Mouse (Mus musculus) macrophage (primary cell): ENCODE measurements around the gene Kcnd3. TPM values are rescaled to one million over a fixed set of nuclear protein-coding genes. Genes with fewer than 3 reads are reported as not detected.

Experiments used
- H3K27ac ChIP-seq: fragments of 350-480 bp; formaldehyde crosslinking; 2 replicates; pipeline ENCODE4 v1.9.0; 2021
- H3K36me3 ChIP-seq: fragments of 350-480 bp; formaldehyde crosslinking; 2 replicates; pipeline ENCODE4 v1.9.0; 2021; ENCODE audit errors: inconsistent target
- H3K4me3 ChIP-seq: fragments of 350-480 bp; formaldehyde crosslinking; 2 replicates; pipeline ENCODE4 v1.9.0; 2021; ENCODE audit errors: inconsistent target
- H3K79me2 ChIP-seq: fragments of 350-480 bp; formaldehyde crosslinking; 2 replicates; pipeline ENCODE4 v1.9.0; 2021; ENCODE audit errors: inconsistent target
- WGBS: methylation state at CpG from one replicate; pipeline ENCODE4 v1.1.7; 2026; ENCODE audit warnings: inconsistent platforms; ENCODE audit not compliant: missing documents; 5-methylcytosine and 5-hydroxymethylcytosine counted together
- polyA plus RNA-seq: library from polyadenylated mRNA; stranded (reverse); fragments of 250-400 nt; gene quantifications from 3 replicates; pipeline ENCODE4 v1.2.4, GENCODE M21; 2018; ENCODE audit warnings: inconsistent platforms

The Kcnd3 gene
- polyA plus RNA-seq, 1 experiment from 2014 or later, result not detected

DNA sequence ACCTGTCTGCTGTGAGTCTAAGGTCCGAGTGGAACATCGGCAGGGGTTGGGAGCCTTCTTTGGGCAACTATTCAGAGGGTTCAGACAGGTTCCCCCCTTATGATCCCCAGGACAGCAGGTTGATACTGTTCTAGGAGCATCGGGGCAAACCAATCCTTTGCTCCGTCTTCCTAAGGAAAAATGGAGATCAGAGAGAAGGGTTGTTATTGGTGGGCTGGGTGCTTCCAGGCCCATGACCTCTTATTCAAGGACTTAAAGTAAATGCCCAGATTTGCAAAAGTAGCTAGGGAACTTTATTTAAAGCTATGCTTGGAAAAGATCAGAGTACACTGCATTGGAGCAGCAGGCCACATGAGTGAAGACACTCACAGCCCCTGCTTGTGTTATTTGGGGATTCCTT is 69.5 kb downstream of the Kcnd3 start:
- Histone ChIP-seq H3K36me3 (no peaks in the 10 kb centered on the region), H3K27ac (no peak overlapping the region), H3K79me2 (no peaks in the 10 kb centered on the region), H3K4me3 (no peak overlapping the region)
- WGBS, result 90% methylated on average over 4 of the region's 4 CpGs

DNA sequence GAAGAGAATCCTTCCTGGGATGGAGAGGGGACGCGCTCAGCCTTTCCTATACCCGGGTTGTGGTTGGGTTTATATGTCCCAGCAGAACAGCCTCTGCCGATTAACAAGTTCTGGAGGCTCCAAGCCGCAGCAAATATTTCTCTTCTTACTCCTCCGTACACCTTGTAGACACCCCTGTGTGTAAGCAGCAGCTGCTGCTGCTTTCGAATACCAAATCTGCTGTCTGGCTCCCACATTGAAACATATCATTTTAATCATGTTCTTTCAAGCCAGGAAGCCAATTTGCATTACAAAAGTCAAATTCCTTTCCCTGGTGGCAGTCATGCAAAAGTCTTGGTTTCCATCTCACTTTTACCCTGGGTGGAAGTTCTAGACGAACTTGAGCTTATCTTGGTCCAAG is 76.7 kb downstream of the Kcnd3 start:
- no peak overlapping the region for H3K4me3 ChIP-seq
- WGBS, result 84% methylated on average over 8 of the region's 8 CpGs
- H3K79me2 ChIP-seq, result no peaks in the 10 kb centered on the region
- no peaks in the 10 kb centered on the region for H3K36me3 ChIP-seq
- H3K27ac ChIP-seq, result no peak overlapping the region

DNA sequence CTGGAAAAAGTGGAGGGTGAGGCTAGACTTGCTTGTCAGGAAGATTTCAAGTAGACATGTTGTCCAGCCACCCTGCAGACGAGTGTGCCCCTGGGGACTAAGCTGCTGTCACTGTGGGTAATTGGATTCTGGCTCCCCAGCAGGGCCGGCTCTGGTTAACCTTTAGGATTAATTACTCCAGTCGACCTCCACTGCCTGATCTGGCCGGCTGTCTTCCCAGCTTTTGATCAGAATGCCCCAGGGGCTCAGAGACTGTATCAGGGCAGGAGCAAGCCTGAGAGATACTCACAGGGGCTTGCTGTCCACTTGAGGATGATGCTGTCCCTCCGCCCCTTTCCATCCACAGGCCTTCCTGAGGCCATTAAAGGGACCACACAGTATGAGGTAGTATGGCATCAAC is 77.6 kb downstream of the Kcnd3 start:
- H3K27ac ChIP-seq, result no peak overlapping the region
- WGBS, result 66% methylated on average over 5 of the region's 5 CpGs
- no peaks in the 10 kb centered on the region for H3K36me3 ChIP-seq
- H3K79me2 ChIP-seq, result no peaks in the 10 kb centered on the region
- no peak overlapping the region for H3K4me3 ChIP-seq

DNA sequence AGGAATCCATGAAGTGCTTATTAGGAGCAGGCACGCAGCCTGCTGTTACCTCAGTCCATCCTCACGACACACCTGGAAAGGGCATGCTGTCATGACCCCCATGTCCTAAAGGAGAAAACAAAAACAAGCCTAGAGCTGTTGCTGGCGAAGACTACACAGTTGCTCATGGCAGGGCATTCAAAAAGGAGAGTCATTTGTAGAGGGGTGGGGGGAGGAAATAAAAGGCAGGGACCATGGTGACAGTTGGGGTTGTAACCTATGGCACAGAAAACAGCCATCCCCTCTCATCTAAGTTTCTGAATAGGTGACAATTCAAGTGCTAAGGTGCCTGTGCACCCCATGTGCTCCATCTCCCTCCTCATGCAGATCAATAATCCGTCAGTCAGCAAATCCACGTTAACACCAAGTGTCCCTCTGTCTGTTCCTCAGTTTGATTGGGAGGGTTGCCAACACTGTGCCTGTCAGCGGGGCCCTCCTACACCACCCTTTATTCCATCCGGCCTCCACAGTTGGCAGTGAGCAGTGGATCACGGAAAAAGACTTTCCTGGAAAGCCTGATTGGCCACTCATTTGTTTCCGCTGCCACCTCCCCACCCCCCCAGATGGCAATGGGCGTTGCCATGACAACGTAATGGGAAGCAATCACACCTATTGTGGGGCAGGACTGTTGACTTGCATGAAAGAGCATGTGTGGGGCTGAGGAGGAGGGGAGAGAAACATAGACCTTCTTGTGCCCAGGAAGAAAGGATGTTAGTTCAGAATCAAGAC is 78.4 kb downstream of the Kcnd3 start:
- no peak overlapping the region for H3K27ac ChIP-seq
- 58% methylated on average over 11 of the region's 11 CpGs for WGBS
- no peaks in the 10 kb centered on the region for H3K36me3 ChIP-seq
- no peak overlapping the region for H3K4me3 ChIP-seq
- H3K79me2 ChIP-seq, result no peaks in the 10 kb centered on the region

DNA sequence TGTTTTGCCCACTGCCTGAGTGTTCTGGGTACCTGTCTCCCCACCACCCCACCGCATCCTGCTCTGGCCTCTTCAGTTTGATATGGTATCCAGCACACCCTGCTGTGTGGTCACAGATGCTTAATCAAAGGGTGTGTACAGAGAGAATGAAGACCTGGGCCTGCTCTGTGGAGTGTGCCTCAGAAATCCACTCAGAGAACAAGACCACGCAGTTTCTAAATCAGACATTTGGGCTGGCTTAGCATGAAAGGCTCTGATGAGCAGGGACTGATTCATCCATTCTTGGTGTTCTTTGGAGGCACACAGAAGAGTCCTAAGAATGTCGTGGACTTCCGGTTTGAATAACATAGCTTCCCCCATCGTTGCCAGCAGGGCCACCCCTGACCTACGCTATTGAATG is 86.3 kb downstream of the Kcnd3 start:
- Histone ChIP-seq H3K79me2 (no peaks in the 10 kb centered on the region), H3K27ac (no peak overlapping the region), H3K36me3 (no peaks in the 10 kb centered on the region), H3K4me3 (no peak overlapping the region)
- WGBS, result 51% methylated on average over 6 of the region's 6 CpGs

DNA sequence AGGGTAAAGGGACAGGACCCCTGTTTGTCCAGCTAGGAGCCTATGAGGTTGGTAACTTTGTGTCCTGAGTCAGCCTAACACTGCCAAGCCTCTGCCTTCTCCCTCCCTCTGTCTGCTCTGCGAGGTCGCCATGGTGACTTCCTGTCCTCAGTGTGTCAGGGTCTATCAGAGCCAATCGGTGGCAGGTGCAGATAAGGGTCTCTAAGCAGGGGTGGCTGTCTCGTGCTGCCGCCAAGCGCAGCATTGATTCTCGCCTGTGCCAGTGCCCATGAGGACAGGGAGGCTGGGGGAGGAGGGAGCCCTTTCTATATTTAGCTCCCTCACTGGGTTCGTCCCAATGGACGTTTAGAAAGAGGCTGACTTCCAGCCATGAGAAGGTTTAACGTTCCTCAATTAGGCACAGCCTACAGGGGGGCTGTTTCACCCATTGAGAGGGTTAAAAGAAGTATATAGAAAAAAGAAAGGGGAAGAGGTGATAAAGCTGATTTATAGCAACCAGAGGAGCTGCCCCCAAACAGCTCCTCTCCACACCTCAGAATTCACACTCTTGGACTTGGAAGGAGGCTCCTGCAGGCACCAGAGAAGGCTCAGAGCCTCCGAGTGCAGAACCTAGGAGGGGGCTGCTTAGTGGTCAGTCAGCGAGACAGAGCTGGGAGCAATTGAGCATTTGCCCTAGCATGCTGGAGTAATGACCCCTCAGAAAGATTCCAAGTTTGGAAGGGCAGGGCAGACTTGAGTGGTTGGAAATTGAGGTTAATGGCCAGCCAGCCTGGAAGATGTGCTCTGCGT is 86.9 kb downstream of the Kcnd3 start:
- Histone ChIP-seq H3K27ac (no peak overlapping the region), H3K79me2 (no peaks in the 10 kb centered on the region), H3K36me3 (no peaks in the 10 kb centered on the region), H3K4me3 (no peak overlapping the region)
- WGBS, result 17% methylated on average over 13 of the region's 13 CpGs

DNA sequence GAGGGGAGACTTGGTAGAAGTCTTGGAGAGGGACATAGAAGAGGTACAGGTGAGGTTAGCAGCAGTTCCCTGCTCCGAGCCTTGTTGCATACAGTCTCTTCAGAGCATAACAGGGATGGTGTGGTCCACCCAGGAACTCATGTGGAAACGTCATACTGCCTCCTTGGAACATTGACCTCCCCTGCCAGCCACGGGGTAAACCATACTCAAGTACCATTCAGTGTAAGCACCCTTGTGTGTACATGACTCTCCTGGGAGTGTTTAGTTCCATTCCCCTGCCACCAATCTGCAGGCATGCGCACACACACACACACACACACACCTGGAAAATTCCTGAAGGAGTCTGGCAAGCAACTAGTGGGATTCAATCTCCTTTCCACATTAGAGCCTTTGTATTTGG is 90.6 kb downstream of the Kcnd3 start:
- no peak overlapping the region for H3K4me3 ChIP-seq
- H3K79me2 ChIP-seq, result no peaks in the 10 kb centered on the region
- 85% methylated on average over 4 of the region's 4 CpGs for WGBS
- H3K36me3 ChIP-seq, result no peaks in the 10 kb centered on the region
- no peak overlapping the region for H3K27ac ChIP-seq

DNA sequence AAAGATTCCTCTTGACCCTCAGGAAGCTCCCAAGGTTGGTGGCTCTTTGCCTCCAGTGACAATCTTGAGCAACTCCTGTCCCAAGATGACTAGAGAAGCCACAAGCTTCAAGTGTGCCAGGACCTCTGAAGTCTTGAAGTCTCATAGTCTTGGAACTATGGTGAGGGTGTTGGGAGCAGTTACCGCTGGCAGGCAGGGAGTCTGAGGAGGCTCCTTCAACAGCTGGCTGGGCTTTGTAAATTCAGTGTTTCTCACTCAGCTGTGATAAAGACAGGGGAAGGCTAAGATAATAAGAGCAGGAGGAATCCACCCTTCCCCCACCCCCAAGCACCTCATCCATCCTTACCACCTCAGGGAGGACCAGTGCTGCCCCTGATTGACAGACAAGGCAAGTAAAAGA is 92.0 kb downstream of the Kcnd3 start:
- H3K27ac ChIP-seq, result no peak overlapping the region
- no peaks in the 10 kb centered on the region for H3K79me2 ChIP-seq
- no peak overlapping the region for H3K4me3 ChIP-seq
- H3K36me3 ChIP-seq, result no peaks in the 10 kb centered on the region
- WGBS, result 100% methylated on average over 1 of the region's 1 CpGs

DNA sequence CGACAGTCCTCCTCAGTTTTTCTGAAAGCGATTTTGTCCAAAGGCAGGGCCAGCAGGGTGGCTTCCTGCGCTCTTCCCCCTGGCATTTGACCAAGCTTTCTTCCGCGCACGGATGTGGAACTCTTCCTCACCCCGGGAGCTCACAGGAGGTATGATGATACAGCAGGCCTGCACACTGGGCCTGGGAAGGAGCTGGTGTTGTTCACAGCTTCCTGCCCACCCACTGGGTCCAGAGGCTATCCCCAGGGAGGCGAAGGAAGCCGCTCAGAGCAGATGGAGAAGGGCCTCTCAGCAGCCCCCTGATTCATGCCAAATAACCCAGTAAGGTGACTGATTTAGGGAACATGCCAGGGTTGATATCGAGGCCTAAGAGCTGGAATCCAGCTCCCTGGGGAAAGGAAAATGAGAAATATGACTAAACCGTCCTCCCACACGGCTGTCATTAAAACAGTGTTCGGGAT is 94.5 kb downstream of the Kcnd3 start:
- H3K27ac ChIP-seq, result no peak overlapping the region
- H3K79me2 ChIP-seq, result no peaks in the 10 kb centered on the region
- 81% methylated on average over 13 of the region's 13 CpGs for WGBS
- H3K36me3 ChIP-seq, result no peaks in the 10 kb centered on the region
- no peak overlapping the region for H3K4me3 ChIP-seq

DNA sequence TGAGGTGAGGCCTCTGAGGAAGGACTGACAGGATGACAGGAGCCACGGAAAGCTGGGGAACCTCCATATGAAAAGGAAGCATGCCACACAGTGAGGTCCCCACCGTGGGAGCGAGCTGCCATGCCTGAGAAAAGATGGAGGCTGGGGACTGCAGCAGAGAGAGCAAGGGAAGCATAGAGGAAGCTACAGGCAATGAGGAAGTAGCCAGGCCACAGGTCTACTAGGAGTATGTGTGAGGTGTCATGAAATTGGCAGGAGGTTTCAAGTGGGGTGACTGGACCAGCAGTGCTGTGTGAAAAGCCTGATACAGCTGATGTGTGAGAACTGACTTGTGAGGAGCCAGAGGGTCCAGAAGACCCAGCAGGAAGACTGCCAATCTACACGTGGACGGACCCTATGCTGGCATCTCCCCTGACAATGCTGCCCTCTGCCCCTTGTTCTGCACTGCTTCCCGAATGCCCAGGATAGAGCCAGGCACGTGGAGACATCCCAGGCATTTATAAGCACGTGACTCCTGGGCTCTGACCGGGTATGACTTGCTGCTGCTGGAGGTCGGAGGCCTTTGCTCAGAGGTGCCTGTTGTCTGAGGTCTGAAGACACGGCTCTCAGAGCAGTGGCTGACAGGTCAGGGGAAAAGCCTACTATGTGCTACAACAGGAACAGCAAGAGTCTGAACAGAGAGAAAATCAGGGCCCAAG is 96.1 kb downstream of the Kcnd3 start:
- Histone ChIP-seq H3K4me3 (no peak overlapping the region), H3K36me3 (no peaks in the 10 kb centered on the region), H3K27ac (no peak overlapping the region), H3K79me2 (no peaks in the 10 kb centered on the region)
- 75% methylated on average over 11 of the region's 11 CpGs for WGBS

DNA sequence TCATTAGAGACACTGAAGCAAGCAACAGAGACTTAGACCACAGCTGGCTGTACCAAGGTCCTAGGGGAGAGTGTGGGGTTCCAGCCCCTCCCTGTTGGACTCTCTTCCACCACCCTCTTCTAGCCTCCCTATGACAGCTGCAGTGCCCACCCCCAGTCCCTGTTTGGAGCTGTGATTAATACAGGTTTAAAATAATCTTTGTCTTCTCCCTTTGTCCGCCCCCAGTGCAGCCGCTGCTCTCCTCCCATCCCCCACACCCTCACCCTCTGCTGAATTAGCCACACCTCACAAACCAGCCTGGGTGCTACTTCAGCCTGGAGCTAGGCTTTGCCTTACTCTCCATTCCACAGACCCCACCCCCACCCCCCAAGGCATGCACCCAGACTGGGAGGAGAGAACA is 107.3 kb downstream of the Kcnd3 start:
- 70% methylated on average over 2 of the region's 2 CpGs for WGBS
- H3K4me3 ChIP-seq, result no peak overlapping the region

DNA sequence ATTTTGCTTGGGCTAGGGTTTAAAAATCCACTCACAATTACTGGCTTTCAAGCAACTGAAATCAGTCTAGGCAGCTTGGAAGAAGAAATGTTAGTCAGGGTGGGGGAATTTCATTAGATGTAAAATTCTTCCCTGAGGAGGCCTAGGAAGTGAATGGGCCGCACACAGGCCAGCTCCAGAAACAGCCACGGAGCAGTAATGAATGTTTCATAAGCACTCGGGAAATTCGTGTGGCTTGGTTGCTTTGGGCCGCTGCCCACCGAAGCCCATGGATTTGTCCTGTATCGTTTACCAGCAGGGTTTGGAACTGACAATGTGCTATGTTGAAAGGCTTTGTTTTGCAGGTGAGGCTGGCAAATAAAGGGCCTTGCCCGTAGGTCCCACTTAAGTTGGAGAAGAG is 114.8 kb downstream of the Kcnd3 start:
- H3K27ac ChIP-seq, result no peak overlapping the region
- WGBS, result 96% methylated on average over 8 of the region's 8 CpGs
- H3K79me2 ChIP-seq, result no peaks in the 10 kb centered on the region
- no peak overlapping the region for H3K4me3 ChIP-seq
- H3K36me3 ChIP-seq, result no peaks in the 10 kb centered on the region

More for the DNA sequence above, 107.3 kb downstream of the Kcnd3 start:
- H3K79me2 ChIP-seq, result no peaks in the 10 kb centered on the region
- no peaks in the 10 kb centered on the region for H3K36me3 ChIP-seq
- H3K27ac ChIP-seq, result no peak overlapping the region

DNA sequence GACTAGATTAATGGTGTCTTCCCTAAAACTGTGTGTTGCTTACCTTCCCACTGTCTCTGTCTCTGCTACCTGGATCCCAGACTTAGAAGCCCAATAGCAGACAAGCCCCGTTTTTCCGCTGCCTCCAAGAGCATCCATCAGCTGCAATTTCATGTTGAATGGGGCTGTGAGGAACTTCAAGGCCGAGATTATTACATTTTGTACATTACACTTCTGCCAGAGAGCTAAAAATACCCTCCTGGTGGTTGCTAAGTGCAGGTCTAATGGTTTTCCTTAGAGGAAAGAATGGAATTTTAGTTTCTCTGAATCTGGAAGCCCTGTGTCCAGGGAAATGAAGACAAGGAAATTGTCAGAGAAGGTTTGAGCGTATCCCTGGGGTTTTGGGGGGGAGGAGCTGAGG is 115.3 kb downstream of the Kcnd3 start:
- 70% methylated on average over 4 of the region's 4 CpGs for WGBS

DNA sequence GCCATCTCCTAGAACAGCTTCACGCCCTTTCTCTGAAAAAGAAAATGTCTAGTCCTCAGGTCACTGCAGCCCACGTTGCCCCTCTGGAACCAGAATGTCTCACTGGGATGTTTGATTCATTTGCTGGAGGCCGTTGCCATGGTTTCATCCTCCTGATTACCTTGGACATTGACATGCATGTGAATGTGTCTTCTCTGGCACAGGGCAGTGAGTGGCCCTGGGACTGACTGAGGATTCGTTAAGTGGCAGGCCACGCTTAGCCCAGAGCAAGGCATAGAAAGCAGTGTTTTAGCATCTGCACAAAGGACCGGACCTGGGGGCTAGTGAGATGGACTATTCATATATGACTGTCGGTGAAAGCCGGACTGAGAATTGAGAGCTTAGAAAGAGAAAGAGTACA is 116.3 kb downstream of the Kcnd3 start:
- WGBS, result 88% methylated on average over 8 of the region's 8 CpGs
- no peak overlapping the region for H3K4me3 ChIP-seq
- H3K36me3 ChIP-seq, result no peaks in the 10 kb centered on the region
- no peaks in the 10 kb centered on the region for H3K79me2 ChIP-seq
- H3K27ac ChIP-seq, result no peak overlapping the region

More for the DNA sequence above, 115.3 kb downstream of the Kcnd3 start:
- H3K27ac ChIP-seq, result no peak overlapping the region
- H3K4me3 ChIP-seq, result no peak overlapping the region
- H3K79me2 ChIP-seq, result no peaks in the 10 kb centered on the region
- no peaks in the 10 kb centered on the region for H3K36me3 ChIP-seq

DNA sequence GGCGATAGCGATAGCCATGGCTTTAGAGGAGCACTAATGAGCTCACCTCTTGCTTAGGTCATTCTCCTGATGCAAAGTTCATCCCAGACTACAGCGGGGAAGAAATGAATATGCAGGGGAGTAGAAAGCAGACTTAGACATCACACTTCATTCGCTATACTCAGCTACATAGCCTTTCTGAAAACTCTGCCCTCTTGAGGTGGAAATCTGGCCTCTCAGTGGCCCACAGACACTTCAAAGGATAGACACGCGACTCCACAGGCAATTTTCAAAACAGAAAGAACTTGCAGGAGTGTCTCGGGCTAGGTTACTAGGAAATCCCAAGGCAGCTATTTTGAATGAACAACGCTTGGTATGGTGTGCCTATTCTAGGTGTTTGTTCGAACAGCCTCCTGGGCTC is 116.7 kb downstream of the Kcnd3 start:
- Histone ChIP-seq H3K27ac (no peak overlapping the region), H3K79me2 (no peaks in the 10 kb centered on the region), H3K36me3 (no peaks in the 10 kb centered on the region), H3K4me3 (no peak overlapping the region)
- WGBS, result 91% methylated on average over 9 of the region's 9 CpGs
